Mouse (Mus musculus) neural tube, embryonic 10.5 days (tissue): ENCODE results near the gene Ube2o.

ENCODE experiments used
- DNase-seq: peaks from one replicate; pipeline ENCODE4 v3.0.0-alpha.2; 2017; ENCODE audit warnings: low spot score; ENCODE audit errors: extremely low spot score

Ube2o gene

GRCm38 (mm10) chr11:116547296-116548060 lies 33.8 kb downstream of the Ube2o start:
- no peak for DNase-seq

GRCm38 (mm10) chr11:116543110-116543509 lies 38.1 kb downstream of the Ube2o start:
- DNase-seq, result no peak

DNA sequence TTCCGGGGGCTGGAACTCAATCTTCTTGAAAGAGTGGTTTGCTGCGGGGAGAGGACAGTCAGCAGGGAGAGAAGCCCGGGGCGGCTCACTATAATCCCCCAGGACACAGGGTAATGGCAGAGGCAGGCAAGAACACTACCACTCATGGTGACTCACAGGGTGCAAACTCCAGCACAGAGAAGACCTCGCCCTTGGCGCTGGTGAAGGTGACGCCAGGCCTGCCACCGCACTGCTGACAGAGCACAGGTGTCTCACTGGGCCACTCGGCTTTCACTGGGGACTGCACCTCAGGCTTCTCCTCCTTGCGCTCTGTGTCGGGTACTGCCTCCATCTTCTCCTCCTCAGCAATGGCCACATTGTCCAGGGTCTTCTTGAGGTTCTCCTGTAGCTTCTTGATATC lies 40.1 kb downstream of the Ube2o start:
- no peak for DNase-seq

- DNase-seq, result no peak
Measured at GRCm38 (mm10) chr11:116538142-116538735, 43.0 kb downstream of the Ube2o start.

GRCm38 (mm10) chr11:116537388-116537787 lies 43.9 kb downstream of the Ube2o start:
- DNase-seq, result no peak

DNA sequence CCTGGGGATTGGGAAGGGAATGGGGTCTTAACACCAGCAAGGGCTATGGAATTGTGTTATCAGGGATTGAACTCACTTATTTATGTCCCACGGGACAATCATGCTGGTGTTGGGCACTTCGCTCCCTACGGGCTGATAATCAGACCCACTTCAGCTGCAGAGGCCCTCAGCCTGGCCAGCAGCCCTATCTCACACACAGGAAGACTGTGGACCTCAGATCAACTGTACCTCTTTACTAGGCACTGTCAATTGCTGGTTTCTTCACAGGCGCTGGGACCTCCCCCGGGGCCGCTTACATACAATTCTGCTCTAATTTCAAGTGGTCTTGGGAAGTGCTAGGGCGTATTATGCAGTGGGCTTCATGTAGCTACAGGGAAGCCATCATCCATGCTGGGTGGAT lies 44.6 kb downstream of the Ube2o start:
- no peak for DNase-seq

- peak; percentile 77 for DNase-seq
Measured at GRCm38 (mm10) chr11:116534154-116534865, 46.9 kb downstream of the Ube2o start.

GRCm38 (mm10) chr11:116533341-116534153 lies 47.7 kb downstream of the Ube2o start:
- peak; percentile 58 for DNase-seq

- no peak for DNase-seq
Measured at GRCm38 (mm10) chr11:116532810-116533338, 48.4 kb downstream of the Ube2o start.

DNA sequence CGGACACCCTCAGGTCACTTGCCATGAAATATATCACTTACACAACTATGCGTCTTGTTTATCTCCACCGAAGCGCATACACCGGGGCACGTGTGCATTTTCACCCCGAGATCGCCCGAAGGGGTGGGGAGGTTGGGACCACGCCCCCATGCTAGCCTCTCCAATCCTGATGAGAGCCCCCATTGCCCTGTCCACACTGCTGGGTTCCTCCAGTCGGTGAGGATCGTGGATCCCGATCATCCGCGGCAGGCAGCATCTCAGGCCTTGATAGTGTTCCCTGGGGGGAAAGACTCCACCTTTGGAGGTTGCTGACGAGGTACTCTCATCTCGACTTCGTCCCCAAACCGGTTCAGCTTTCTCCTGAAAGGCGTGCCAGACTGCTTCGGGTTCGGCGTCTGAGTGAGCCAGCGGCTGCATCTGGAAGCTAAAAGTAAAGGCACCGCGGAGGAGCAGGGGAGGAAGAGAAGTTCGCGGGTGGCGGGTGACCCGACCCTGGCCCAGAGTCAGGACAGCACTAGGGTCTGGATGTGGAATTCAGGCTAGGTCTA lies 48.9 kb downstream of the Ube2o start:
- DNase-seq, result peak; percentile 70

DNA sequence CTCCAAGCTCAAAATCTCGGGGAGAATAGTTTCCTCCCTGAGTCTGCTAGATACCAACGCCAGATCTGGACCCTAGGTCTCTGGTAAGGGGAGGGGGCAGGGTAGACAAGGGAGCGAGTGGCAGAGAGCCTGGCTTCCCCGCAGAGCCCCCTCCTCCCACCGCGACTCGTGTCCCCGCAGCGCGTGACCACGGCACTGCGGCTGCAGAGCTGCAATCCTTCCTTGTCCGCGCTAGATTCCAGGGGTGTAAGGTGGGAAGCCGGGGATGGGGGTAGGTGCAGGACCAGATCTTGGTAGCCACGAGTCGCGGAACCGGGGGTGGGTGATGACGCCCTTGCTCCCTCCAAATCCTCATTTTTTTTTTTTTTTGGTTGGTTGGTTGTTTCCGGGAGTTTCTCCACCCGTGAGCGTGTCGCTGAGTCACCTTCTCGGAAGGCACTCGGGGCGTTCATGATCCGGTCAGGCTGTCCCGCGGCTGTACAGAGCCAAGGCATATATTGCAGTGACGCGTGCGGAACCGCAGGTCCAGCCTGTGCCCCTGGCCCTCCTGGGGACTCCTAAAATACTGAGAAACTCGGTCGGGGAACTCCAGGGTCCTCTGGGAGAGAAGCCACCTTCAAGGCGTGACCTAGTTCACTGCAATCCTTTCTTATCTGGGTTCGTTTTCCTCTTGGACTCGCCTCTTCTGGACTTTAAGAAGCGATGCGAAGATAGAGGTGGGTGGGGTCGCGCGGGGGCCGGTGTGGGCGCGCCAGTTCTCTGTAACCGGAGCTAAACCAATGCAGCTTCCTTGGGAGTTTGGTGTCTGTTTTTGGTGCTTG lies 49.7 kb downstream of the Ube2o start:
- peak; percentile 54 for DNase-seq

GRCm38 (mm10) chr11:116530187-116531147 lies 50.8 kb downstream of the Ube2o start, which contains the start of gene Sphk1:
TSS of gene Sphk1 (plus strand) at chr11:116530925.
- DNase-seq, result peak; percentile 47

DNA sequence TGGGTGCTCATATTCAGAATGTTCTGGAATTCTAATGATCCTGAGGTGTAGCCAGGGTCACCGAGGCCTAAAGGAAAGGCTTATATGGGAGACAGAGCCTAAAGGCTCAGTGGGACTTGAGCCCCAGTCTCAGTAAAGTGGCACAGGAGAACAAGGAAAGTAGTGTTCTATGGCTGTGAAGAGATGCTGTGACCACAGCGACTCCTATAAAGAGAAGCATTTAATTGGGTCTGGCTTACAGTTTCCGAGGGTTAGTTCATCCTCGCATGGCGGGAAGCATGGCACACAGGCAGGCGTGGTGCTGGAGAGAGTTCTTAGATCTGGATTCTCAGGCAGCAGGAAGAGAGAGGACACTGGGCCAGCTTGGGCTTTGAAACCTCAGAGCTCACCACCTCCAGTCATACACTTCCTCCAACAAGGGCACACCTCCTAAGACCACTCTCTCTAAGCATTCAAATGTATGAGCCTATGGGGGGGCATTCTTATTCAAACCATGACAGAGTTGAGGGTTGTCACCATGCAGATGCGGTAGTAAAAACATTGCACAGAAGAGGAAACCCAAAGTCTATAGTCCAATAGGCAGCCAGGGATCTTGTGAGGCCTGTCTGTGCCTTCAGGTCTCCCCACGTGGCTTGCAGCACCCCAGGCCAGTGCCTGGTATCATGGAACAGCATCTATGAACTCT lies 52.5 kb downstream of the Ube2o start:
- DNase-seq, result no peak

DNA sequence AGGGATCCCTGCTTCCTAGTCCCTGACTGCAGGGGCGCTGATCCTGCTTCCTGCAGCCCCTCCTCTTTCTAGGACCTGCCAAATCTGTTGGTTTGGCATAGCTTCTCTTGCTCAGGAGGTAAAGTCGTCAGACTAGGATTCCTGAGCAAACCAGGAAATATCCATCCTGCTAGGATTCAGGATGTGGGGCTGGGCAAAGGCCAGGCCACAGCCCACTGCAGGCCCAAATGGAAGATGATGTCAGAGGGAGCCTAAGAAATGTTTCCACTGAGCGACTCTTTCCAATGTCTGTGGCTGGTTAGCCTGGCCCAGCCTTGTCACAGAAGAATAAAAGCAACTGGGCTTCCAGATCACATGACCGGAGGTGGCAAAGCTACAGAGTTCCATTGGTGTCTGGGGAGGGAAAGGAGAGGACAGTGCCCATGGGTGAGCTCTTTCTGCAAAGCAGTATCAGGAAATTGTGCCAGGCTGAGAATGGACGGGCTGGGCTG lies 57.5 kb downstream of the Ube2o start:
- DNase-seq, result no peak

DNA sequence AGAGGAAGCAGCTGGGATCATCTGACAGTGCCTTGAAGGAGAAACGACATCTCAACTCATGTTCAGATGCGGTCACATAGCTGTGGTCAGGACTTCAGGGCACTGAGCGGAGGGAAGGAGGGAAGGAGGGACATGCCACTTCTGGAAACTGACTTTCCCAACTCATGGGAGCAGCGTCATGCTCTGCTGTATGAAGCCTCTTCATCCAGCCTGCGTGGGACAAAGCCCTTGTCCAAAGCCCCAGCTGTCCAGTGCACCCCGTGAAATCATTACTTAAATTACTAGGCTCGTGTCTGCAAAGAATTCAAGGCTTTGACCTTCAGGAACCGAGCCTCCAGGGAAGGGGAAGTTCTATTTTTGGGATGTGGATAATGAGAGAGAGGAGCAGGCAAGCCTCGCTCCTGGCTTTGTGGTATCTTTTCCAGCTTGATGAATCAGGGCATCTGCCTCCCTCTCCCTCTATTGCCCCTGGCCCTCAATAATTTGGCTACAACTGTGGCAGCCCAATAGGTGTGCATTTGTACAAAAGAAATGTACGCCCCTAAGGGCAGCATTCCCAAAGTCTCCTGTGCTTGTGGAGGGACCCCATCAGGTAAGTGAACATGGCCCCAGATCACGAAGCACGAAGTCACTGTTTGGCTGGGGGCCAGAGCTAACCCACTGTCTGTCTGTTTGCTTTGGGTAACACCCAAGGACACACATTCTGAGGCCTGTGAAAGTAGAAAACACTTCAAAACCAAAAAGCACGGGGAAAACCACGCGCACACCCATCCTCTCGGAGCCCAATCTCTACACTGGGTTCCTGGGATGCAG lies 58.2 kb downstream of the Ube2o start:
- DNase-seq, result no peak

GRCm38 (mm10) chr11:116522046-116522445 lies 59.2 kb downstream of the Ube2o start:
- no peak for DNase-seq

DNA sequence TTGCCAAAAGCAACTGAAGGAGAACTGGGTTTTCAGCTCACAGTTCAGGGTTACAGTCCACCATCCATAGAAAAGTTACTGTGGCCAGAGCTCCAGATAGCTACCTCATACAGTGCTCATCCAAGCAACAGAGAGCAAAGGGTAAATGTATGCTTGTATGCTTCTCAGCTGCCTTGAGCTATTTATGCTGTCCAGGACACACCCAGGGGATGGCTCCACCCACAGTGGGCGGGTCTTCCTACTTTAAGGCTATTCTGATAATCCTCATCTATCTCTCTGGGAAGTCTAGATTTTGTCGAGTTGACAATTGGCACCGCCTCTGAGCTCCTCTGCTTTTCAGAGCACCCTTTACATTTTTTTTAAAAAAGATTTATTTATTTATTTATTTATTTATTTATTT lies 60.1 kb downstream of the Ube2o start:
- DNase-seq, result no peak
